Mouse (Mus musculus): ENCODE measurements around the gene Fchsd2. TPM values are rescaled to one million over a fixed set of nuclear protein-coding genes. Genes with fewer than 3 reads are reported as not detected.

Fchsd2 gene
- 22.1 and 24.4 TPM in 2 replicates for polyA plus RNA-seq (2014; fragmentation: Nextera tagmentation; extraction: Ambion mirVana)

- Histone ChIP-seq H3K9ac (ENCODE audit: low read length) (no peak within 1 kb of the TSS), H3K4me1 (ENCODE audit: control insufficient read depth, insufficient read depth, low read length) (no peaks in the 10 kb centered on the region)
- no peak for DNase-seq (ENCODE audit: low spot score)
These were observed at the start of gene Fchsd2 for GRCm38 (mm10) chr7:101092618-101093017. Fchsd2 (plus strand) TSS chr7:101092863.

GRCm38 (mm10) chr7:101043846-101044541, 48.7 kb upstream of the Fchsd2 start:
- H3K9me3 ChIP-seq (ENCODE audit: control insufficient read depth, low read length): no peaks in the 10 kb centered on the region
- DNase-seq (ENCODE audit: low spot score) (no peak), ATAC-seq (ENCODE audit: insufficient number of reproducible peaks, low FRiP score, low TSS enrichment, low read depth) (no peak)
- no peak overlapping the region for H3K4me3 ChIP-seq (ENCODE audit: low read depth, low read length)
- H3K27ac ChIP-seq (replicated peaks; ENCODE audit: low read depth, low read length): no peak overlapping the region
- H3K4me1 ChIP-seq (ENCODE audit: control insufficient read depth, insufficient read depth, low read length): no peaks in the 10 kb centered on the region
- WGBS: 63% methylated on average over 8 of the region's 8 CpGs
- no peaks in the 10 kb centered on the region for H3K27me3 ChIP-seq (ENCODE audit: control insufficient read depth, insufficient read depth, low read length)
- no peaks in the 10 kb centered on the region for H3K36me3 ChIP-seq (ENCODE audit: control insufficient read depth, insufficient read depth, low read length)
- H3K4me2 ChIP-seq (ENCODE audit: low read depth, severe bottlenecking): no peak overlapping the region
- H3K9ac ChIP-seq (ENCODE audit: low read length): no peak overlapping the region

More at GRCm38 (mm10) chr7:101092618-101093017, at the start of gene Fchsd2:
- ATAC-seq (ENCODE audit: insufficient number of reproducible peaks, low FRiP score, low TSS enrichment, low read depth): no peak
- Histone ChIP-seq H3K36me3 (ENCODE audit: control insufficient read depth, insufficient read depth, low read length) (no peaks in the 10 kb centered on the region), H3K27me3 (ENCODE audit: control insufficient read depth, insufficient read depth, low read length) (no peaks in the 10 kb centered on the region), H3K9me3 (ENCODE audit: control insufficient read depth, low read length) (no peaks in the 10 kb centered on the region), H3K27ac (replicated peaks; ENCODE audit: low read depth, low read length) (no peak within 1 kb of the TSS), H3K4me2 (ENCODE audit: low read depth, severe bottlenecking) (no peak within 1 kb of the TSS), H3K4me3 (ENCODE audit: low read depth, low read length) (no peak within 1 kb of the TSS)
- WGBS: 73% methylated on average over 7 of the region's 7 CpGs

GRCm38 (mm10) chr7:101048247-101048646, 44.4 kb upstream of the Fchsd2 start:
- no peaks in the 10 kb centered on the region for H3K27me3 ChIP-seq (ENCODE audit: control insufficient read depth, insufficient read depth, low read length)
- no peaks in the 10 kb centered on the region; the same call in 1 of the 2 replicates for H3K4me1 ChIP-seq (ENCODE audit: control insufficient read depth, insufficient read depth, low read length)
- H3K36me3 ChIP-seq (ENCODE audit: control insufficient read depth, insufficient read depth, low read length): no peaks in the 10 kb centered on the region
- no peaks in the 10 kb centered on the region for H3K9me3 ChIP-seq (ENCODE audit: control insufficient read depth, low read length)
- DNase-seq (ENCODE audit: low spot score) (no peak), ATAC-seq (ENCODE audit: insufficient number of reproducible peaks, low FRiP score, low TSS enrichment, low read depth) (no peak)
- 73% methylated on average over 5 of the region's 5 CpGs for WGBS
- H3K27ac ChIP-seq (replicated peaks; ENCODE audit: low read depth, low read length): no peak overlapping the region
- H3K4me2 ChIP-seq (ENCODE audit: low read depth, severe bottlenecking): no peak overlapping the region
- H3K4me3 ChIP-seq (ENCODE audit: low read depth, low read length): no peak overlapping the region
- no peak overlapping the region for H3K9ac ChIP-seq (ENCODE audit: low read length)

GRCm38 (mm10) chr7:101049326-101050087, 43.2 kb upstream of the Fchsd2 start:
- no peak overlapping the region for H3K4me3 ChIP-seq (ENCODE audit: low read depth, low read length)
- DNase-seq (ENCODE audit: low spot score) (no peak), ATAC-seq (ENCODE audit: insufficient number of reproducible peaks, low FRiP score, low TSS enrichment, low read depth) (no peak)
- H3K9ac ChIP-seq (ENCODE audit: low read length): no peak overlapping the region
- no peak overlapping the region for H3K27ac ChIP-seq (replicated peaks; ENCODE audit: low read depth, low read length)
- no peaks in the 10 kb centered on the region for H3K36me3 ChIP-seq (ENCODE audit: control insufficient read depth, insufficient read depth, low read length)
- H3K4me1 ChIP-seq (ENCODE audit: control insufficient read depth, insufficient read depth, low read length): no peaks in the 10 kb centered on the region; the same call in 1 of the 2 replicates
- H3K9me3 ChIP-seq (ENCODE audit: control insufficient read depth, low read length): no peaks in the 10 kb centered on the region
- no peak overlapping the region for H3K4me2 ChIP-seq (ENCODE audit: low read depth, severe bottlenecking)
- no peaks in the 10 kb centered on the region for H3K27me3 ChIP-seq (ENCODE audit: control insufficient read depth, insufficient read depth, low read length)
- 69% methylated on average over 7 of the region's 7 CpGs for WGBS

- Histone ChIP-seq H3K27ac (replicated peaks; ENCODE audit: low read depth, low read length) (no peak overlapping the region), H3K36me3 (ENCODE audit: control insufficient read depth, insufficient read depth, low read length) (no peaks in the 10 kb centered on the region), H3K9ac (ENCODE audit: low read length) (no peak overlapping the region), H3K4me1 (ENCODE audit: control insufficient read depth, insufficient read depth, low read length) (no peaks in the 10 kb centered on the region; the same call in 1 of the 2 replicates), H3K4me2 (ENCODE audit: low read depth, severe bottlenecking) (no peak overlapping the region), H3K4me3 (ENCODE audit: low read depth, low read length) (no peak overlapping the region), H3K27me3 (ENCODE audit: control insufficient read depth, insufficient read depth, low read length) (no peaks in the 10 kb centered on the region), H3K9me3 (ENCODE audit: control insufficient read depth, low read length) (no peaks in the 10 kb centered on the region)
- 81% methylated on average over 13 of the region's 13 CpGs for WGBS
- ATAC-seq (ENCODE audit: insufficient number of reproducible peaks, low FRiP score, low TSS enrichment, low read depth) (no peak), DNase-seq (ENCODE audit: low spot score) (no peak)
These were observed 41.7 kb upstream of the Fchsd2 start for GRCm38 (mm10) chr7:101050724-101051550.

- H3K27me3 ChIP-seq (ENCODE audit: control insufficient read depth, insufficient read depth, low read length): no peaks in the 10 kb centered on the region
- DNase-seq (ENCODE audit: low spot score): peak; percentile 75
- H3K4me3 ChIP-seq (ENCODE audit: low read depth, low read length): no peak overlapping the region
- ATAC-seq (ENCODE audit: insufficient number of reproducible peaks, low FRiP score, low TSS enrichment, low read depth): peak; percentile 59; the same call in 1 of the 2 replicates
- H3K36me3 ChIP-seq (ENCODE audit: control insufficient read depth, insufficient read depth, low read length): no peaks in the 10 kb centered on the region
- H3K9ac ChIP-seq (ENCODE audit: low read length): no peak overlapping the region
- H3K9me3 ChIP-seq (ENCODE audit: control insufficient read depth, low read length): no peaks in the 10 kb centered on the region
- no peaks in the 10 kb centered on the region; the same call in 1 of the 2 replicates for H3K4me1 ChIP-seq (ENCODE audit: control insufficient read depth, insufficient read depth, low read length)
- H3K27ac ChIP-seq (replicated peaks; ENCODE audit: low read depth, low read length): no peak overlapping the region
- H3K4me2 ChIP-seq (ENCODE audit: low read depth, severe bottlenecking): no peak overlapping the region
- WGBS: 23% methylated on average over 11 of the region's 11 CpGs
These were observed 41.0 kb upstream of the Fchsd2 start for GRCm38 (mm10) chr7:101051551-101052221.

GRCm38 (mm10) chr7:101053136-101053535, 39.5 kb upstream of the Fchsd2 start:
- Histone ChIP-seq H3K4me2 (ENCODE audit: low read depth, severe bottlenecking) (no peak overlapping the region), H3K27ac (replicated peaks; ENCODE audit: low read depth, low read length) (no peak overlapping the region), H3K36me3 (ENCODE audit: control insufficient read depth, insufficient read depth, low read length) (no peaks in the 10 kb centered on the region), H3K4me3 (ENCODE audit: low read depth, low read length) (no peak overlapping the region), H3K4me1 (ENCODE audit: control insufficient read depth, insufficient read depth, low read length) (no peaks in the 10 kb centered on the region; the same call in 1 of the 2 replicates), H3K9me3 (ENCODE audit: control insufficient read depth, low read length) (no peaks in the 10 kb centered on the region), H3K9ac (ENCODE audit: low read length) (no peak overlapping the region), H3K27me3 (ENCODE audit: control insufficient read depth, insufficient read depth, low read length) (no peaks in the 10 kb centered on the region)
- no peak for DNase-seq (ENCODE audit: low spot score)
- WGBS: 52% methylated on average over 2 of the region's 2 CpGs
- no peak for ATAC-seq (ENCODE audit: insufficient number of reproducible peaks, low FRiP score, low TSS enrichment, low read depth)
